Mouse (Mus musculus) cerebellum, adult 2 months (tissue): Measurements from ENCODE around the gene Lhx2.

Source experiments
- CTCF ChIP-seq: fragments of 200-500 bp; IDR thresholded peaks from 2 replicates; pipeline ENCODE4 v1.5.1; 2011; ENCODE audit warnings: low read depth, mild to moderate bottlenecking, control low read depth, low read length, moderate library complexity, borderline replicate concordance; ENCODE audit not compliant: insufficient read depth
- POLR2A ChIP-seq: fragments of 200-500 bp; IDR thresholded peaks from 2 replicates; pipeline ENCODE4 v1.6.1; 2011; ENCODE audit warnings: low read length, control low read depth, borderline replicate concordance; ENCODE audit not compliant: insufficient read depth

DNA sequence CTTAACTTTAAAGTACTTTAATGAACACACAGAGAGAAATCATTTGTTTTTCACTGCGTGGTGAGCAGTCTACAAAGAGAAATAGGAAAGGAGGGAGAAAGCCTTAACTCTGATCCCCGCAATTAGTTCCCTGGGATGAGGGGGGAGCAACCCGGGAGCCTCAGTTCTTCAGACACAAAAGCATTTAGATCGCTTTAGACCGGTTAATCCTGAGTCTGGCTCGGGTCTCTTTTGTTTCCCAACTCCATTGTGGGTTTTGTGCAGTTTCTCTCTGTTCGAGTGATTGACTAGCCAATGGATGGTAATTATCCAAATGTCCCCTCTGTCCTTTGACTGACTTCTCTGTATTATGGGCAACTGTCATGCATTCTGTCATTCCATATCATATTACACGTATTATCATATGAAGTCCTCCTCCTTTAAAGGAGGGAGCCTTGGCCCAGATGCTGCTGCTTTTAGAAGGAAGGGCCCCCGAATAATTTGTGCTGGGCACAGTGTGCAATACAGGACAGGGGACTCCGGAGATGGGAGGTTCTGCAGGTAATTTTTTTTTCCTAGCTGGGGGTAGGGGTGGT, 1.6 kb downstream of the Lhx2 start:
- TF ChIP-seq CTCF (no peak), POLR2A (no peak)
